ENCODE assay signal across 8 mouse cellular contexts in the genomic region with DNA sequence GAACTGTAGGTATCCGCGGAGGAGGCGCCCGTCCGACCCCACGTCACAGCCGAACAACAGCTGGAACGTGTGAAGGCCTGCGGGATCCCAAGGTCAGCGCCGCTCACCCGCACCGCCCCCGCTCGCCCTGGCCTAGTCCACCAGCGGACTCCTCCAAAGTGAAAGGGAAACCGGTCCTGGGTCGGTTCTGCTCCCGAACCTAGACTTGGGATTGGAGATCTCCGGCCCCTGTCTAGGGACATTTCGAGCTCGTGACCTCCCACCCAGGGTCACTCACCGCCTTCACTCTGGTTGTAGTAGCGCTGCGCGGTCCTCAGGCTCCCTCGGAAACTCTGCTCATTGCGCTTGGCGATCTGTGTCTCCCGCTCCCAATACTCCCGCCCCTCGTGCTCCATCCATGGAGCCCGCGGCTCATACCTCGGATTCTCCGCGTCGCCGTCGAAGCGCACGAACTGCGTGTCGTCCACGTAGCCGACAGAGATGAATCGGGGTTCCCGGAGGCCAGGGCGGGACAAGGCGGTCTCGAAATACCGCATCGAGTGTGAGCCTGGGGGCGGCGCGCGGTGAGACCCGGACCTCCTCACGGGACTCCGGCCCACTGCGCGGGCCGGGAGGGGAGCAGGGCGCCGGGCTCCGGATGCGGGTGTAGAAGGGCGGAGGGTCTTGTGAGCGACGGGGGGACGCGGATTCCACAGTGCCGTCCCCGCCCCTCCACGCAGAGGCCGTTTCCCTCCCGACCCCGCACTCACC. TPM values are rescaled to one million over a fixed set of nuclear protein-coding genes. Genes with fewer than 3 reads are reported as not detected.
DNase-seq lines count a peak whose midpoint lies in the region; ATAC-seq and TF ChIP-seq lines count a peak whose summit lies in the region.

No protein-coding gene starts in this region.

- 2% methylated on average over 78 of the region's 78 CpGs for WGBS in liver, adult 2 months
- 2% methylated on average over 65 of the region's 78 CpGs for WGBS in heart, postnatal 0 days
- 2% methylated on average over 78 of the region's 78 CpGs for WGBS in liver, embryonic 15.5 days (ENCODE audit: insufficient replicate concordance)
- 2% methylated on average over 65 of the region's 78 CpGs for WGBS in stomach, embryonic 14.5 days

- H3K9me3 ChIP-seq in heart, postnatal 0 days (replicated peaks; ENCODE audit: control insufficient read depth, low read length) = no peaks in the 10 kb centered on the region
- H3K9me3 ChIP-seq in liver, embryonic 15.5 days (replicated peaks) = no peaks in the 10 kb centered on the region
- no peaks in the 10 kb centered on the region for H3K9me3 ChIP-seq in stomach, embryonic 14.5 days (ENCODE audit: control insufficient read depth, low read depth, low read length)

- H3K4me1 ChIP-seq in liver, adult 2 months (ENCODE audit: control insufficient read depth, insufficient read depth, low read length) = peaks cover 2% of the 10 kb centered on the region; the same call in 1 of the 2 replicates
- H3K4me1 ChIP-seq in brown adipose tissue, adult 24 weeks (ENCODE audit: control insufficient read depth, insufficient read depth, insufficient read length, low read length) = no peaks in the 10 kb centered on the region; the same call in 1 of the 2 replicates
- no peaks in the 10 kb centered on the region for H3K4me1 ChIP-seq in heart, postnatal 0 days (ENCODE audit: control insufficient read depth, insufficient read depth)
- H3K4me1 ChIP-seq in liver, embryonic 15.5 days (replicated peaks) = peaks cover 10% of the 10 kb centered on the region; the same call in 1 of the 2 replicates
- H3K4me1 ChIP-seq in stomach, embryonic 14.5 days (ENCODE audit: control insufficient read depth, insufficient read depth, low read length) = no peaks in the 10 kb centered on the region

- H3K9ac ChIP-seq in liver, adult 2 months (ENCODE audit: low read depth, low read length) = peak overlapping the region; percentile 41
- no peak overlapping the region for H3K9ac ChIP-seq in heart, postnatal 0 days (replicated peaks; ENCODE audit: low read depth, low read length)
- no peak overlapping the region for H3K9ac ChIP-seq in liver, embryonic 15.5 days
- H3K9ac ChIP-seq in stomach, embryonic 14.5 days (replicated peaks; ENCODE audit: low read depth, low read length) = no peak overlapping the region

- H3K36me3 ChIP-seq in liver, adult 2 months (ENCODE audit: control insufficient read depth, insufficient read depth, low read length) = no peaks in the 10 kb centered on the region
- H3K36me3 ChIP-seq in heart, postnatal 0 days (replicated peaks; ENCODE audit: control insufficient read depth, insufficient read depth, low read length) = no peaks in the 10 kb centered on the region
- H3K36me3 ChIP-seq in liver, embryonic 15.5 days (replicated peaks) = no peaks in the 10 kb centered on the region
- H3K36me3 ChIP-seq in stomach, embryonic 14.5 days (ENCODE audit: control insufficient read depth, insufficient read depth, low read length) = no peaks in the 10 kb centered on the region

- peak overlapping the region; percentile 68 for H3K4me3 ChIP-seq in liver, adult 2 months (ENCODE audit: insufficient read depth, low read depth, low read length)
- H3K4me3 ChIP-seq in brown adipose tissue, adult 24 weeks (ENCODE audit: insufficient read depth, low read depth, low read length) = peak overlapping the region; percentile 56
- H3K4me3 ChIP-seq in heart, postnatal 0 days (ENCODE audit: low read depth, low read length) = peak overlapping the region; percentile 44
- peak overlapping the region; percentile 42 for H3K4me3 ChIP-seq in liver, embryonic 15.5 days (replicated peaks)
- peak overlapping the region; percentile 29 for H3K4me3 ChIP-seq in stomach, embryonic 14.5 days (ENCODE audit: low read depth, low read length)

- H3K79me2 ChIP-seq in liver, adult 2 months (ENCODE audit: control insufficient read depth, insufficient read depth, low read length) = no peaks in the 10 kb centered on the region

- H3K27ac ChIP-seq in liver, adult 2 months (replicated peaks; ENCODE audit: insufficient read depth, low read depth, low read length) = no peak overlapping the region
- no peak overlapping the region for H3K27ac ChIP-seq in brown adipose tissue, adult 24 weeks (replicated peaks; ENCODE audit: low read depth, low read length)
- H3K27ac ChIP-seq in heart, postnatal 0 days (ENCODE audit: low read depth) = no peak overlapping the region
- H3K27ac ChIP-seq in liver, embryonic 15.5 days (replicated peaks) = no peak overlapping the region
- no peak overlapping the region for H3K27ac ChIP-seq in stomach, embryonic 14.5 days (ENCODE audit: low read length)

- ATAC-seq in heart, postnatal 0 days (ENCODE audit: insufficient read depth, low read depth) = no peak
- ATAC-seq in liver, embryonic 15.5 days (ENCODE audit: insufficient read depth) = no peak
- ATAC-seq in stomach, embryonic 14.5 days (ENCODE audit: insufficient number of reproducible peaks, insufficient read depth, low FRiP score, low read depth) = no peak

- DNase-seq in liver, adult 2 months (ENCODE audit: extremely low read depth, low read depth, low spot score) = peak; percentile 14
- DNase-seq in liver = no peak
- DNase-seq in heart, postnatal 0 days (ENCODE audit: low spot score) = no peak
- DNase-seq in urinary bladder, postnatal 36 days (ENCODE audit: low spot score in 2 of 2) = no peak
- DNase-seq in layer of hippocampus, postnatal 25 days (ENCODE audit: extremely low spot score in 1 of 2, low spot score in 1 of 2) = no peak

- no peak for TF ChIP-seq CTCF in liver, adult 2 months (IDR thresholded peaks at IDR 0.05; ENCODE audit: low read depth, low read length)
- TF ChIP-seq CTCF in heart, postnatal 0 days (IDR thresholded peaks at IDR 0.05; ENCODE audit: low read depth) = no peak

- peaks cover 8% of the 10 kb centered on the region for H3K27me3 ChIP-seq in liver, adult 2 months (ENCODE audit: control insufficient read depth, insufficient read depth, low read length)
- H3K27me3 ChIP-seq in heart, postnatal 0 days (ENCODE audit: control insufficient read depth, insufficient read depth, low read length) = peaks cover 55% of the 10 kb centered on the region
- H3K27me3 ChIP-seq in liver, embryonic 15.5 days = peaks cover 67% of the 10 kb centered on the region
- peaks cover 14% of the 10 kb centered on the region for H3K27me3 ChIP-seq in stomach, embryonic 14.5 days (ENCODE audit: control insufficient read depth, insufficient read depth, low read length)

- TF ChIP-seq EP300 in heart, postnatal 0 days (IDR thresholded peaks at IDR 0.05; ENCODE audit: low read depth) = no peak

- no peak for TF ChIP-seq POLR2A in liver, adult 2 months (IDR thresholded peaks at IDR 0.05; ENCODE audit: extremely low read depth, insufficient read depth, low read length)

- H3K4me2 ChIP-seq in heart, postnatal 0 days (ENCODE audit: low read depth, low read length) = peak overlapping the region; percentile 61
- H3K4me2 ChIP-seq in liver, embryonic 15.5 days = peak overlapping the region; percentile 61
- peak overlapping the region; percentile 57 for H3K4me2 ChIP-seq in stomach, embryonic 14.5 days (replicated peaks; ENCODE audit: low read depth, low read length)

RNA-seq across cellular contexts. Expression of gene Gm7030, which starts 16.1 kb away (rescaled TPM):
- total RNA-seq in liver, adult 2 months (2014; rRNA removed) = not detected in 2 replicates
- not detected in 2 replicates for polyA plus RNA-seq in liver, adult 2 months (2012; rRNA removed)
- polyA plus RNA-seq in brown adipose tissue, adult 24 weeks (2012; ENCODE audit: insufficient read depth, insufficient read length, missing spikeins) = not detected in 2 replicates
- not detected in 2 replicates for total RNA-seq in heart, postnatal 0 days (2014; rRNA removed; ENCODE audit: low replicate concordance)
- not detected in 2 replicates for polyA plus RNA-seq in heart, postnatal 0 days (2015; fragmentation: Nextera tagmentation; extraction: Ambion mirVana)
- not detected in 2 replicates for polyA plus RNA-seq in liver, embryonic 15.5 days (2015; fragmentation: Nextera tagmentation; extraction: Ambion mirVana)
- polyA plus RNA-seq in stomach, embryonic 14.5 days (2014; fragmentation: Nextera tagmentation; extraction: Ambion mirVana) = not detected in 2 replicates
- not detected for total RNA-seq in layer of hippocampus, postnatal 25 days (2021)

RNA-seq across cellular contexts. Expression of gene Gm8909, which starts 23.1 kb away (rescaled TPM):
- not detected in 2 replicates for total RNA-seq in liver, adult 2 months (2014; rRNA removed)
- not detected in 2 replicates for polyA plus RNA-seq in liver, adult 2 months (2012; rRNA removed)
- not detected in 2 replicates for polyA plus RNA-seq in brown adipose tissue, adult 24 weeks (2012; ENCODE audit: insufficient read depth, insufficient read length, missing spikeins)
- not detected in 2 replicates for total RNA-seq in heart, postnatal 0 days (2014; rRNA removed; ENCODE audit: low replicate concordance)
- polyA plus RNA-seq in heart, postnatal 0 days (2015; fragmentation: Nextera tagmentation; extraction: Ambion mirVana) = not detected in 2 replicates
- polyA plus RNA-seq in liver, embryonic 15.5 days (2015; fragmentation: Nextera tagmentation; extraction: Ambion mirVana) = not detected in 2 replicates
- 2.0 and 3.0 TPM in 2 replicates for polyA plus RNA-seq in stomach, embryonic 14.5 days (2014; fragmentation: Nextera tagmentation; extraction: Ambion mirVana)
- not detected for total RNA-seq in layer of hippocampus, postnatal 25 days (2021)

RNA-seq across cellular contexts. Expression of gene Gm19684, which starts 23.8 kb away (rescaled TPM):
- total RNA-seq in liver, adult 2 months (2014; rRNA removed) = 0.18 and 0.47 TPM in 2 replicates
- polyA plus RNA-seq in liver, adult 2 months (2012; rRNA removed) = 0.10 and 0.11 TPM in 2 replicates
- polyA plus RNA-seq in brown adipose tissue, adult 24 weeks (2012; ENCODE audit: insufficient read depth, insufficient read length, missing spikeins) = not detected in 2 replicates
- total RNA-seq in heart, postnatal 0 days (2014; rRNA removed; ENCODE audit: low replicate concordance) = 0.35 TPM in 1 of 2 replicates, not detected in the other
- not detected in 2 replicates for polyA plus RNA-seq in heart, postnatal 0 days (2015; fragmentation: Nextera tagmentation; extraction: Ambion mirVana)
- not detected in 2 replicates for polyA plus RNA-seq in liver, embryonic 15.5 days (2015; fragmentation: Nextera tagmentation; extraction: Ambion mirVana)
- polyA plus RNA-seq in stomach, embryonic 14.5 days (2014; fragmentation: Nextera tagmentation; extraction: Ambion mirVana) = not detected in 2 replicates
- not detected for total RNA-seq in layer of hippocampus, postnatal 25 days (2021)

RNA-seq across cellular contexts. Expression of gene H2-T3, which starts 44.8 kb away (rescaled TPM):
- not detected in 2 replicates for total RNA-seq in liver, adult 2 months (2014; rRNA removed)
- not detected in 2 replicates for polyA plus RNA-seq in liver, adult 2 months (2012; rRNA removed)
- polyA plus RNA-seq in brown adipose tissue, adult 24 weeks (2012; ENCODE audit: insufficient read depth, insufficient read length, missing spikeins) = not detected in 2 replicates
- total RNA-seq in heart, postnatal 0 days (2014; rRNA removed; ENCODE audit: low replicate concordance) = not detected in 2 replicates
- not detected in 2 replicates for polyA plus RNA-seq in heart, postnatal 0 days (2015; fragmentation: Nextera tagmentation; extraction: Ambion mirVana)
- not detected in 2 replicates for polyA plus RNA-seq in liver, embryonic 15.5 days (2015; fragmentation: Nextera tagmentation; extraction: Ambion mirVana)
- polyA plus RNA-seq in stomach, embryonic 14.5 days (2014; fragmentation: Nextera tagmentation; extraction: Ambion mirVana) = not detected in 2 replicates
- total RNA-seq in layer of hippocampus, postnatal 25 days (2021) = not detected
